Mouse (Mus musculus) gastrocnemius, adult 8-10 months (tissue): ENCODE data around the gene Exoc3l. TPM values are rescaled to one million over a fixed set of nuclear protein-coding genes. Genes with fewer than 3 reads are reported as not detected.
A peak's percentile ranks its signal among the peaks of the same experiment; 100 is the strongest.

Experiments
- DNase-seq, 2 experiments: peaks; one replicate each; pipeline ENCODE4 v3.0.0; 2022; ENCODE audit warnings: low spot score in 2 of 2
- total RNA-seq, 4 experiments: library from RNA; stranded (reverse); gene quantifications; 2 replicates each; pipeline ENCODE4 v1.2.4; 2022

Exoc3l gene
- total RNA-seq, 4 experiments from 2014 or later: 0.94 to 2.5 (median 1.4) TPM

DNA sequence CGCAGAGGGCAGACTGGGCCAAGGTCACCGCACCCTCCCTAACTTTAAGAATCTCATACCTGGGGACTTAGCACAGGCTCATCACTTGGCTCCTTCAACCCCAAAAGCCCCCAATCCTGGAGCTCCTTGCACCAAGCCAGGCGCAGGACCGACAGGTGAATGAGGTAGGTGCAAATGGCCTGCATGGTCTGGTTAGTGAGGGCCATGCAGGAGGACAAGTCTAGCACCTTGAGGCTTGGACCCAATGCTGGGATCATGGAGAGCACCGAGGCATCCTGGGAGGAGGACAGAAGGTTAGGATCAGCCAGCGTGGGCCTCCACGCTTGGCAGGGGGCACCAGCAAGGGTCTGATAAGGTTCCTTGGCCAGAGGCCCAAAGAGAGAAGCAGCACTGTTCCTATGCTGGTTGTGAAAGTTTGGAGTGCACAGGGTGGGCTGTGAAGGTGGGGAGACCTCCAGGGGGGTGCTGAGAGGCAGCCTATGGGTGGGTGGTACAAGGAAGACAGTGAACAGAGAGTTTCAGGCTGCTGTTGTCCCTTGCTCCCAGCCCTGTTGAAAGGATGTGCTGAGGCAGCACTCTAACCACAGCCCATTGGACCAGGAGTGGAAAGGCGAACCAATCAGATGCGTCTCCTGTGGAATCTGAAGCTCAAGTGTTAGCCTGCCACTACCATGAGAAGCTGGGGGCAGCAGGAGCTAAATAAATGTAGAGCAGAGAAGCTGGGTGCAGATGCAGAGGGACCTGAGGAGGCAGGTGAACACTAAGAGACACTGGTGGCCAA lies 17.9 kb upstream of the Exoc3l start:
- no peak for DNase-seq

DNA sequence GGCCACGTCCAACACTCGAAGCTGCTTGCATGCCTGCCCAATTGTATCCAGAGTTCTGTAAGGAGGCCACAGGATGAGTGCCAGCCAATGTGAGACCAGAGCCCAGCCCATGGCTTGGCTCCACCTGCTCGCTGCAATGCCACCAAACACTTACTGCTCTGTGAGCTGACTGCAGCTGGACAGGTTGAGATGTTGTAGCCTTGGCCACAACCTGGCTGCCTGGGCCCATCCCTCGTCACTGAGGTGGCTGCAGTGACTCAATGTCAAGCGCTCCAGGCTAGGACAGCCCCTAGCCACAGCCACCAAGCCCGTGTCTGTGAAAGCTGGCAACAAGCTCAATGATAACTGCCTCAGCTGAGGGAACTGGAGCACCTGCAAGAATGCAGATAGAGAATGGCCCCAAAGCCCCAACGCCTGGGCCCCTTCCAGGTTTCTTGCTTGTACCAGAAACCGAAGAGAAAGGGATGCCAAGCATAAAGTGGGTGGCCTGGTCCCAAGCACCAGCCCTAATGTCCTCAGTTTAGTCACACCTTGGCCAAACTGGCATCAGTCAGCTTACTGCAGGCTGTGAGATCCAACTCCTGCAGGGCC lies 17.1 kb upstream of the Exoc3l start:
- DNase-seq: no peak

DNA sequence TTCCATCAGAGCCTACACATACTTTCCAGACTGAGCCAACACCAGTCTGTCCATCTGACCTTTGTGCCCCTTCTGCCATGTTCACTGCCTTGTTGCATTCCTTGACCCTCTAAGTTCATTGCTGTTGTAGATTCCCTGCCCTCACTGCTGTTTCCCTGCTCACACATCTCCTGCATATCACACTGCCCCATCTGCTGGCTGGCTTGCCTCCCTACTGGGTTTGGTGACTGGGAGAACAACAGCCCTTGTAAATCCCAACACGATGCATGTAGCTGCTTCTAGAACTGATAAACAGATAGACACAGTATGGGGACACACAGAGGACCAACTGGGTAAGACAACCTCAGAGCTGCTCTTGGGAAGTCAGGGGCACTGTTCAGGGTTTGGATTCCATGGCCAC lies 15.8 kb upstream of the Exoc3l start:
- DNase-seq: no peak

DNA sequence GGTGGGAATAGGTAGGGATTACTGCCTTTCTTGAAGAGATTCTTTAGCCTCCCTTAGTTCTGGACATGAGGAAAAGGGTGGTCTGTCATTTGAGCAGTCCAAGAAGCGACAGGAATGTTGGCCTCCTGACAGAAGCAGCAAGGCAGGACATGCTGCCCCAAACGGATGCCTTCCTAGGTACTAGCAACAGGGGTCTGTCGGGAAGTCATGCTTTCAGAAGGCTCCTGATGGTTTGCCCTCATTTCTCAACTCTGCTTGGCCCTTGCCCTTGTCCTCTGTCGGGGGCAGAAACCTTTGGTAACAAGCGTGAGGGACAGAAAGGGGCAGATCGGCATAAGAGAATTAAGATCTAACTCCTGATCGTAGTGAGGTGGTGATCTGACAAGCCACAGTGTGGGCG lies 14.2 kb upstream of the Exoc3l start:
- no peak for DNase-seq

DNA sequence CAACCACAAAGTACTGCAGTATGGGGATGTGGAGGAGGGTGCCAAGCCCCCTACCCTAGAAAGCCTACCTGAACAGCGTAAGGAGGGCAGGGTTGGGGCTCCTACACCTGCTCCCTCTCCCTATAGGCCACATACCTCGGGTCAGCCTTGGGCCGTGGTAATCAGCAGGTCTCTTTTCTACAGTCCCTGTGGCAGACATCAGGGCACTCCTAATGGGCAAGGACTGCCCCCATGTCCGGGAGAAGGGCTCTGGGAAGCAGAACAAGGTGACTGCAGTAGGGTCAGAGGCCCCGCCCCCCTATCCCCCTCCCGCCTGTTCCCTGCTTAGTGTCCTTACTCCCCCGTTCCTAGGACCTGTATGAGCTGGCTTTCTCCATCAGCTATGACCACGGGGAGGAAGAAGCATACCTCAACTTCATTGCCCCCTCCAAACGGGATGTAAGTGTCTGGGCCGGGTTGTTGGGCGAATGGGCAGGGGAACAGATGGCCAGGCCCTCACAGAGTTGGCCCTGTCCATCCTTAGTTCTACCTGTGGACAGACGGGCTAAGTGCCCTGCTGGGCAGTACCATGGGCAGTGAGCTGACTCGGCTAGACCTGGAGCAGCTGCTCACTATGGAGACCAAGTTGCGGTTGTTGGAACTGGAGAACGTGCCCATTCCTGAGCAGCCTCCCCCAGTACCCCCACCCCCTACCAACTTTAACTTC lies 13.4 kb upstream of the Exoc3l start:
- no peak for DNase-seq

DNA sequence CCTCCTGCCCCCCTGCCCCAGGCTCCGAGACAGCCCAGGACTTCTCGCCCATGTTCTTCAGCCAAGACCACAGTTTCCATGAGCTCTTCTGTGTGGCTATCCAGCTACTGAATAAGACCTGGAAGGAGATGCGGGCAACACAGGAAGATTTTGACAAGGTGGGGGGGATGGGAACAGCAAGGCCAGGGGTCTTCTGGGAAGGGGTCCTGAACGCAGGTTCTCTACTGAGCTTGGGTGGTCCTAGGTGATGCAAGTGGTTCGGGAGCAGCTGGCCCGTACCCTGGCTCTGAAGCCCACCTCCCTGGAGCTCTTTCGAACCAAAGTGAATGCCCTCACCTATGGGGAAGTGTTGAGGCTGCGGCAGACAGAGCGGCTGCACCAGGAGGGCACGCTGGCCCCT lies 12.5 kb upstream of the Exoc3l start:
- DNase-seq: no peak

DNA sequence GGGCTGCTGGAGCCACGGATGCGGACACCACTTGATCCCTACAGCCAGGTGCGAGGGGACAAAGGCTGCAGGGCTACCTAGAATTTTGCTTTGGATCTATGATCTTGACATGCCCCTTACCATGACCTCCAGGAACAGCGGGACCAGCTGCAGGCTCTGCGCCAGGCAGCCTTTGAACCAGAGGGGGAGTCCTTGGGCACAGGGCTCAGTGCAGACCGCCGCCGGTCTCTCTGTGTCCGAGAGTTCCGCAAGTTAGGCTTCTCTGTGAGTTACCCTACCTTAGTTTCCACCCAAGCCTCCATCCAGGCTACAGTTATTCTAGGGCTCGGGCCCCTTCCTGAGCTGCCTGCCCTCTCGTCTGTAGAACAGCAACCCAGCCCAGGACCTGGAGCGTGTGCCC lies 11.8 kb upstream of the Exoc3l start:
- no peak for DNase-seq

DNA sequence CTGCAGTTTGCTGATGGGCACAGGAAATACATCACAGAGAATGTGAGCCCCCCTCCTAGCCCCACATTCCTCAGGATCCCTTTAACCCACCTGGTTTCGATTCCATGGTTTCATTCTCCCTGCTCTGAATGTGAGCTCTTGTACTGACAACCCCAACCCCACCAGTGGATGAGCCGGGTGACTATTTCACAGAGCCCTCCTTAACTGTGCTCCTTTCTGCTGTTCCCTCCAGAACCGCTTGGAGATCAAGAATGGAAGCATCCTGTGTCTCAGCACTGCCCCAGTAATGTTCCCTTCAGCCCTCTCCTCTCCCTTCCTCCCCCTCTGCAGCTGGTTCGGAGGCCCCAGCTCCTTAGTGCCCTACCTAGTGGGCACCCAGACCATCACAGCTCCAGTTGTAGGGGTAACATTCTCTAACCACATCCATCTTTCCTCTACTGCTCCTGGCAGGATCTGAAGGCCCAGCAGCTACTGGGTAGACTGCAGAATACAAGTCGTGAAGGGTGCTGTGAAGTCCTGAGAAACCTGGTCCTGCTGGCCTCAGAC lies 10.3 kb upstream of the Exoc3l start:
- no peak for DNase-seq

DNA sequence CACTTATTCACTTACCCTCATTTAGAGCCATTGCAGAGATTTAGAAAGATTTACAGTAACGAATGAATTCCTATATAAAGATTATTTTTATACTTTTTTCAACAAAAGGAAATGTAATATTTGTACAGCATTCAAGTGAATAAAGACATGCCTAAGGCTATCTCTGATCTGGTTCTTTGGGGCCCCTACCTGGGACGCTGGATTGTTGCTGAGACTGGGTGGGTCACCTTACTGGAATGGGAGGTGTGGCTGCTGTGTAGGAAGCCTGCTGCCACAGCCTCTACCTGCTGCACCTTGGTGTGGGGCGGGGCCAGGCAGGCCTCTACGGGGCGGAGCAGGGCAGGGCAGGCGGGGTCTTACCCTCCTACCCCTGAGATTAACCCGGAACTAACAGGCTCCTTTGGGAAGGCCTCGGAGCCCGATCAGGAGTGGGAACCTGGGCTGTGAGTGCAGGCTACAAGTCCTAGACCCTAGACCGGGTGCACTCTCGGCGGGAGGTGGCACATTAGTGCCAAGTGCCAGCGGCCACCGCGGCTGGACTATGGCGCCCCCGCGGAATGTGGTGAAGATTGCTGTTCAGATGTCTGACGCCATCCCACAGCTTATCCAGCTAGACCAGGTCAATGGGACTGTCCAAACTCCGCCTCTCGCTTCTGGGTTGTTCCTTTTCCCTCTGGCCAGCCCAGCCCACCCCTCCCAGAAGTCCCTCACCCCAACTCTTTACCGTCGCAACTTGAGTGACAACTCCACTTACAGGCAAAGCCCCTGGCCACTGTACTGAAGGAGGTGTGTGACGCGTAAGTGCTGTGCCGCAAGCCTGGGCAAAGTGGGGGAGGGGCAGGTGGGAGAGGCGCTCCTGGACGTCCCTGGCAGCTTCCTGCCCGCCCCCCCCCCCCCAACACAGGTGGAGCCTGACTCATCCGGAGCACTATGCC lies 9.6 kb upstream of the Exoc3l start, which contains the start of gene Elmo3:
Gene Elmo3 (plus strand): TSS at position 391 of the 935 bp plus-strand sequence.
- no peak for DNase-seq

DNA sequence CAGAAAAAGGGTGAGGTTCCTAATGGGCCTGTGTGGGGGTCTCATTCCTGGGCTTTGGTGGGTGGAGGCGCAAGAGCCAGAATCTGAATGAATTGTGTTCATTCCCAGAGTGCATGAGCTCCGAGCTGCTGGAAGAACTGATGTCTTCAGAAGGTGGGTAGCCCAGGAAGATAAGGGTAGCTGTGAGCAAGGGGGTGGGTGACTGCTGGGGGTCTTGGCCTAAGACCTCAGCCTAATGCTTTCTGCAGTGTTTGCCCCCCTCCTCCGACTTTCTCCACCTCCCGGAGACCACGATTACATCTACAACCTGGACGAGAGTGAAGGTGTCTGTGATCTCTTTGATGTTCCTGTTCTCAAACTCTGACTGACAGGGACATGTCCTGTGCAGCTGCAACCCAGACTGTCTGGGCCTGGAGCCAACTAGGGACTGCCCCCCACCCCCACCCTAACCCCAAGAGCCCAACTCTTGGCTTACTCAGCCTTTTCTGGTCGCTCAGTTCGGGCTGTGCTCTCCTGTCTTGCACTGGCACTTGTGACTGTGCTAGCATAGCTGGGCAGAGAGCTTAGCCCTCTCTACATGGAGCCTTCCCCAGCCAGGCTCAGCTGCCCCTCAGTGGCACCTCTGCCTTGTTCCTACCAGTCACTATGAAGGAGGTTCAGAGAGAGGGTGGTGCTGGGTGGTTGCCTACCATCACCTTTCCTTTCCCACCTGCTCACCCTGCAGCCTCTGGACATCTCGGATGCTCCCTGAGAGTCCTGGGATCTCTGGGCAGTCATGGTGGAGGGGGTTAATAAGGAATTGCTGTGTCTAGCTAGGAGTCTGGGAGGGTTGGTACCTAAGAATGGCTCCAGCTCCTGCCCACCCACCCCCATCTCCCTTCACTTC lies 8.7 kb upstream of the Exoc3l start:
- no peak for DNase-seq

DNA sequence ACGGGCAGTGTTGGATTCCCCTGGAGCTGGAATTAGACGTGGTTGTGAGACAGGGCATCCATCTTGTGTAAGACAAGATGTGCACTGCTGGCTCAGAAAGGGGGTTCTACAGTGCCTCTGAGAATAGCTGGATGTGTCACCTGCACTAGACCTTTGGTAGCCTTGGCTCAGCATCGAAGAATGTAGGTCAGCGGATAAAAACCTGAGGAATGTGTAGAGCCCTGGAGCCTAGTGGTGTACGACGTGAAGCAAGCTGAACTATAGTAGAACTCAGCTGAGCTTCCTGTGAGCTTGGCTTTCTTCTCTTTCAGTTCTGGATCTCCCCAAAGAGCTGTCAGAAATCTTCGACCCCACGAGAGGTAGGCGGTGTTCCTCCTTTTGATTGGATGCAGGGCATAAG lies 8.0 kb upstream of the Exoc3l start:
- no peak for DNase-seq

DNA sequence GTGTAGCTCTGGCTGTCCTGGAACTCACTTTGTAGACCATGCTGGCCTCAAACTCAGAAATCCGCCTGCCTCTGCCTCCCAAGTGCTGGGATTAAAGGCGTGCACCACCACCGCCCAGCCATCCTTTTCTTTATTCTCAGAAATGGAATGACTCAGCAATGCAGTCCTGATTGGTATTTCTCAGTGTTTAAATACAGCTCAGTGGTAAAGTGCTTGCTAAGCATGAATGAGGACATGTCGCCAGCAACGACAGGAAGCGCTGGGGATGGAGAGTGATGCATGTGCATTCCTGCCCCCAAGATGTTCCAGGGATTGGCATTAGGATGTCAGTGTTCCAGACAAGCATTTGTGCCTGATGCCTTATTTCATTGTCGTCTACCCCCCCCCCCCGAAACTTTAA lies 7.5 kb upstream of the Exoc3l start:
- DNase-seq: no peak

DNA sequence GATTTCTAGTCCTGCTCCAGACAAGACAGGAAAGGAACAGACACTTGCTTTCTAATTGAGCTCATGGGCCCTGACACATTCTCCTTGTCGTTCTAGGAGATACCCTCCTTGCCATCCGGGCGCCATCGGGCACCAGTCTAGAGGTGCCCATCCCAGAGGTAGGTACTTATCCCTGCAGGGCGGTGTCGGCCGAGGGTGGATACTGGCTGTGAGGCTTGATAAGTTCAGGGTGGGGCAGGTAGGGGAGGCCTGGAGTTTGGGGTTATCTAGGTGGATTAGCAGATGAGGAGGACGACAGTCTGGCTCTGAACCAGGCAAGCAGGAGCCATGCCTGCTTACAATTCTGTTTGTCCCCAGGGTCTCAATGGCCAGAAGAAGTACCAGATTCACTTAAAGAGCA lies 4.1 kb upstream of the Exoc3l start:
- DNase-seq: no peak

DNA sequence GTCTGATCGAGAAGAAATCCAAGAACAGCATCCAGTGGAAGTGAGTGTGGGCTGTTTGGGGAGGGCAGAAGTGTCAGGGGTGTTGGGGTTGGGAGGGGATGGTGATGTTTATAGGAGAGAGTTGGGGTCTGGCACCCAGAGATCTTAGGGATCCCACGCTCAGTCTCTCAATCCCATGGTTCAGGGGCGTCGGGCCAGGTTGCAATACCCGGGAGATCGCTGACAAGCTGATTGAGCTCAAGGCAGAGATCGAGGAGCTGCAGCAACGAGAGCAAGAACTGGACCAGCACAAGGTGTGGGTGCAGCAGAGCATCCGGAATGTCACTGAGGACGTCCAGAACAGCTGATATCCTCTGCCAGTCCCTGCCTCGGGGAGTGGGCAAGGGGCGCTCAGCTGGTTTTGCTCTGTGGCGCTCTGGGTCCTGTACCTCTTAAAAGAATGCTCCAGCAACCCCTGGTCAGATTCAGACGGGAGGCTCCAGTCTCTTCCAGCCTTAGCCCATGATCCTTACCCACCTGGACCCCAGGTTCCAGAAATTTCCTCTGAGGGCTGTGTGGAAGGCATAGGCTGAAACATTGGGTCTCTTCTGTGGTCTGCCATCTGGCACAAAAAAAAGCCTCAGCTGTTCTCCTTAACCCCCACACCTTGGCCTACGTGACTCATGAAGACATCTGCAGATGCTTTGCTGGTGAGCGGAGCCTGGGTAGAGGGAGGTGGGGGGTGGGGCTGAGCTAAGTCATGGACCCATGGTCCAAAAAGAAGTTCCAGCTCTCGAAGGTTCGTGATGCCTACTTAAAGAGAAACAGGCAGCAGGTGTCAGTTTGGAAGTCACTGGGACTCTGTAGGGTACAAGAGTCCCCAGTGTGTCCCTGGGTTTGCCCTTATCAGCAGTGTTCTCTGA lies 2.7 kb upstream of the Exoc3l start:
- no peak for DNase-seq

DNA sequence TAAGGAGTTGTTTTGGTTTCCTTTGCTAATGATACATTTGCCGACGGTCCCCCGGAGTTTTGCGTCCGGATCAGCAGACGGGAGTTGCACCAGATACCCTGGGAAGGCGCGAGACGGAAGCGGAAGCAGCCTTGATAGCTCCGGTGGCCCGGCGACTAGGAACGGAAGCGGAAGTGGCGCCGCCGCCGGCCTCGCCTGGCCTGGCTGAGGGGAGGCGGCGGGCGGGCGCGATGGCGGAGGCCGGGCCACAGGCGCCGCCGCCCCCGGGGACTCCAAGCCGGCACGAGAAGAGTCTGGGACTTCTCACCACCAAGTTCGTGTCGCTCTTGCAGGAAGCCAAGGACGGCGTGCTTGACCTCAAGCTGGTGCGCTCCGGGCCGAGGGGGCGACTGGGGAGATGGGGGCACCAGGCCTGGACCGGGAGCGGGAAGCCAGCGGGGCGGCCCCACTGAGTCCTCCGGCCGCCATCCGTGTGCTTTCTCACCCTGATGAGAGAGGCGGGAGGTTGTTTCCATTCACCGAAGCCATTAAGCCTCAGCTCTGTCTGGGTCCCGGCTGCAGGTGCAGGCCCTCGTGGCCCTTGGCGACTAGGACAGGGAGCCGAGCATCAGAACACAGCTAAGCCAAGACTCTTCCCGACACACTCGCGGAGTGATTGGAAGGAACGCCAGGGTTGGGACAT lies 1.8 kb upstream of the Exoc3l start, which contains the start of gene E2f4:
Gene E2f4 (plus strand): TSS at position 153 of the 682 bp plus-strand sequence.
- peak; percentile 82 to 89 for DNase-seq

DNA sequence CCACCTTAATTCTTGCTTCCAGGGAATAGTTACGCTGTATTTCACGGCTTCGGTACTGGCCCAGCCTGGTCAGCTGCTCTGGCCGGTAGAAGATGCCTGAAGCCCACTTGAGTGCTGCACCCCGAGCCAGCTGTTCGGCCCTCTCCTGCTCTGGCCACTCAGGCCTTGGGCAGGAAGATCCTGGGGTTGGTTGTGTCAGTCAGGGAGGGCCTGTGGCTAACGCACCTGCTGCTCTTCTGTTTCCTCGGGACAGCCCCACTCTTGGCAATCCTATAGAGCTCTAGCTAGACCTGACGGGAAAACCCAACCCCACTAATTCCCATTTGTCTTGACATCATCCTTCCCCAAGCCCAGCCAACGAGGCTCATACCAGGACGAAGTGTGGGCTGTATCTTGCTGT lies 645 bp downstream of the Exoc3l start:
- DNase-seq: no peak

DNA sequence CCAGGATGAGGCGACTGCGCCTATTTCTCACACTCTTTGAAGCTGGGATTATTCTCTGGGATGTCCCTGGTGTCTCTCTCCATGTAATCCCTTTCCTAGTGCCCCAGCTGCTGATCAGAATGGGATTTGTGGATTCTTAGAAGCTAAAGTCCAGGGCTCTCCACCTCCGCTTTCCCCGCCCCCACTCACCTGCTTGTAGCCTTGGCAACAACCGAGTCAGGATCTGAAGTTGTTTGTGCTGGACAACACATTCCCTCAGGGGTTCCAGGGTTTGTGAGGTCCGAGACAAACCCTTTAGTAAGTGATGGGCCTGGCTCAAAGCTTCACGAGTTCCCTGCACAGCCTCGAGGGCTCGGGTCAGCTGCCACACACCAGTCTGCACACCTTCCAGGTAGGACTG lies 1.1 kb downstream of the Exoc3l start:
- no peak for DNase-seq

DNA sequence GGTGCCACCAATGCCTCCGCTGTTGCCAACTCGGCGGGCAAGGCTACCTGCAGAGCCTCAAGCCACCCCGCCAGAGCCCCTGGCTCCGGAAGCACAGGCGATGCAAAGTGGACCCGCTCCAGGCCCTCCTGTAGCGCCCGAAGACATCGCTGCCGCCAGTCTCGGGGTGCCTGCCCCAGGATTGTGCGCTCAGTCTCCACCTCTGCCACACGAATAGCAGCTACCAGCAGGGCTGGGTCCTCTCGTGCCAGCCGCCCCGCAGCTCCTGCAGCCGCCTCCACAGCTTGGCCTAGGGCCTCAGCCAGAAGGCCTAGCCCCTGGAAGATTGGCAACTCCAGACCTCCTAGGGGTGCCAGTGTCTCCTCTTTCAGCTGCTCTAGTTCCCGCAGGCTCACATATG lies 2.5 kb downstream of the Exoc3l start:
- DNase-seq: no peak
